Comparison of ENCODE assay signal across 8 mouse cellular contexts in genomic region chr2:109277593-109277992, GRCm38 (mm10). TPM values are rescaled to one million over a fixed set of nuclear protein-coding genes. Genes with fewer than 3 reads are reported as not detected.
DNase-seq lines count a peak whose midpoint lies in the region; ATAC-seq and TF ChIP-seq lines count a peak whose summit lies in the region.

No protein-coding gene starts in this region.

- H3K27me3 ChIP-seq in lung, embryonic 14.5 days (ENCODE audit: insufficient read depth, low read length), result no peaks in the 10 kb centered on the region
- no peaks in the 10 kb centered on the region for H3K27me3 ChIP-seq in heart, embryonic 15.5 days
- H3K27me3 ChIP-seq in midbrain, embryonic 11.5 days (ENCODE audit: control insufficient read depth, insufficient read depth, low read length), result no peaks in the 10 kb centered on the region

- no peak for TF ChIP-seq CTCF in lung, embryonic 14.5 days (IDR thresholded peaks at IDR 0.05; ENCODE audit: low read depth)

- H3K36me3 ChIP-seq in lung, embryonic 14.5 days (ENCODE audit: insufficient read depth), result no peaks in the 10 kb centered on the region
- no peaks in the 10 kb centered on the region for H3K36me3 ChIP-seq in heart, embryonic 15.5 days
- no peaks in the 10 kb centered on the region for H3K36me3 ChIP-seq in midbrain, embryonic 11.5 days (ENCODE audit: control insufficient read depth, insufficient read depth, low read length)

- H3K27ac ChIP-seq in lung, embryonic 14.5 days (ENCODE audit: low read depth), result no peak overlapping the region; the same call in 1 of the 2 replicates
- H3K27ac ChIP-seq in heart, embryonic 15.5 days, result peak overlapping the region; percentile 50; the same call in 1 of the 2 replicates
- H3K27ac ChIP-seq in midbrain, embryonic 11.5 days (ENCODE audit: low read depth, low read length), result no peak overlapping the region

- H3K9ac ChIP-seq in lung, embryonic 14.5 days, result peak overlapping the region; percentile 75
- H3K9ac ChIP-seq in heart, embryonic 15.5 days, result peak overlapping the region; percentile 71
- peak overlapping the region; percentile 62 for H3K9ac ChIP-seq in midbrain, embryonic 11.5 days (ENCODE audit: low read length)

- peak overlapping the region; percentile 51 for H3K4me3 ChIP-seq in lung, embryonic 14.5 days (ENCODE audit: low read depth, low read length)
- peak overlapping the region; percentile 78 for H3K4me3 ChIP-seq in heart, embryonic 15.5 days
- H3K4me3 ChIP-seq in midbrain, embryonic 11.5 days (ENCODE audit: low read depth, low read length), result peak overlapping the region; percentile 46

- intact Hi-C loops in left cerebral cortex, postnatal 4 days (cut with DNase I), result no loop called here

- peak; percentile 16 for DNase-seq in lung, embryonic 14.5 days
- DNase-seq in lung, adult 18-20 months, result no peak
- peak; percentile 15 for DNase-seq in cerebellum, adult 11 months
- peak; percentile 92 for DNase-seq in midbrain, embryonic 11.5 days (ENCODE audit: low spot score, missing footprints)
- no peak for DNase-seq in left cerebral cortex, postnatal 4 days
- DNase-seq in frontal cortex, adult 2 months (ENCODE audit: extremely low spot score in 1 of 2, low spot score in 1 of 2), result no peak
- DNase-seq in gastrocnemius, postnatal 10 days, result no peak

- H3K4me1 ChIP-seq in lung, embryonic 14.5 days (ENCODE audit: insufficient read depth), result no peaks in the 10 kb centered on the region
- peaks cover 16% of the 10 kb centered on the region for H3K4me1 ChIP-seq in heart, embryonic 15.5 days (replicated peaks)
- H3K4me1 ChIP-seq in midbrain, embryonic 11.5 days (ENCODE audit: control insufficient read depth, insufficient read depth, low read length), result peaks cover 8% of the 10 kb centered on the region; the same call in 1 of the 2 replicates

- H3K4me2 ChIP-seq in lung, embryonic 14.5 days, result peak overlapping the region; percentile 66
- H3K4me2 ChIP-seq in heart, embryonic 15.5 days, result peak overlapping the region; percentile 73
- H3K4me2 ChIP-seq in midbrain, embryonic 11.5 days, result peak overlapping the region; percentile 55

- no peaks in the 10 kb centered on the region for H3K9me3 ChIP-seq in lung, embryonic 14.5 days (ENCODE audit: low read depth, low read length)
- no peaks in the 10 kb centered on the region for H3K9me3 ChIP-seq in heart, embryonic 15.5 days (replicated peaks)
- H3K9me3 ChIP-seq in midbrain, embryonic 11.5 days (ENCODE audit: control insufficient read depth, low read length), result no peaks in the 10 kb centered on the region

- no peak for ATAC-seq in lung, embryonic 14.5 days (ENCODE audit: insufficient read depth)
- no peak for ATAC-seq in heart, embryonic 15.5 days (replicated peaks; ENCODE audit: insufficient number of reproducible peaks, insufficient read depth, low FRiP score, low read depth)
- no peak for ATAC-seq in midbrain, embryonic 11.5 days (ENCODE audit: low FRiP score)

- 6% methylated on average over 7 of the region's 7 CpGs for WGBS in lung, embryonic 14.5 days
- 6% methylated on average over 7 of the region's 7 CpGs for WGBS in heart, embryonic 15.5 days
- 10% methylated on average over 7 of the region's 7 CpGs for WGBS in midbrain, embryonic 11.5 days

RNA-seq across cellular contexts. Expression of gene Kif18a, which starts 2.9 kb away (rescaled TPM):
- 25.9 and 28.7 TPM in 2 replicates for polyA plus RNA-seq in lung, embryonic 14.5 days (2014; fragmentation: Nextera tagmentation; extraction: Ambion mirVana)
- polyA plus RNA-seq in heart, embryonic 15.5 days (2015; fragmentation: Nextera tagmentation; extraction: Ambion mirVana), result 9.4 and 10.5 TPM in 2 replicates
- polyA plus RNA-seq in midbrain, embryonic 11.5 days (2014; fragmentation: Nextera tagmentation; extraction: Ambion mirVana), result 47.0 and 47.9 TPM in 2 replicates
- 1 to 10 TPM; 2.2 to 2.9 TPM for total RNA-seq in left cerebral cortex, postnatal 4 days (2021)
- 0.50 and 0.60 TPM in 2 replicates for polyA plus RNA-seq in frontal cortex, adult 2 months (2012; rRNA removed)
- 1 to 10 TPM; 2.0 to 3.0 TPM for total RNA-seq in gastrocnemius, postnatal 10 days (2021)

RNA-seq across cellular contexts. Expression of gene Mettl15, which starts 3.0 kb away (rescaled TPM):
- 15.2 and 15.4 TPM in 2 replicates for polyA plus RNA-seq in lung, embryonic 14.5 days (2014; fragmentation: Nextera tagmentation; extraction: Ambion mirVana)
- polyA plus RNA-seq in heart, embryonic 15.5 days (2015; fragmentation: Nextera tagmentation; extraction: Ambion mirVana), result 15.7 and 16.5 TPM in 2 replicates
- polyA plus RNA-seq in midbrain, embryonic 11.5 days (2014; fragmentation: Nextera tagmentation; extraction: Ambion mirVana), result 12.3 and 15.5 TPM in 2 replicates
- total RNA-seq in left cerebral cortex, postnatal 4 days (2021), result 1 to 10 TPM; 4.6 to 5.3 TPM
- 7.5 and 8.4 TPM in 2 replicates for polyA plus RNA-seq in frontal cortex, adult 2 months (2012; rRNA removed)
- total RNA-seq in gastrocnemius, postnatal 10 days (2021), result 10 to 100 TPM in 1 of 2 experiments, 1 to 10 TPM in 1; 9.9 to 10.1 TPM

Comparison
In these comparisons a context has a peak if more than half of its experiments do, and no peak if none do; other contexts are left out.
1. DNase-seq: peak in lung, embryonic 14.5 days (single experiment), cerebellum, adult 11 months (single experiment) and midbrain, embryonic 11.5 days (single experiment); none in lung, adult 18-20 months (0 of 2), left cerebral cortex, postnatal 4 days (single experiment), frontal cortex, adult 2 months (0 of 2) and gastrocnemius, postnatal 10 days (single experiment).
2. Peak in every context shown above with its lines, with median percentiles within 50 percentile points of each other: H3K4me2 ChIP-seq, H3K4me3 ChIP-seq and H3K9ac ChIP-seq.